Mouse (Mus musculus) activated CD4-positive, CD25-positive, alpha-beta regulatory T cell, adult 4 months (primary cell): ENCODE measurements around the gene Rbms3. TPM values are rescaled to one million over a fixed set of nuclear protein-coding genes. Genes with fewer than 3 reads are reported as not detected.

Experiments used
- ATAC-seq: one replicate; pipeline ENCODE4 v1.8.0; 2017
- polyA plus RNA-seq, 2 experiments: library from polyadenylated mRNA; unstranded; fragments of 100-300 nt; shearing (Covaris generic); gene quantifications; one replicate each; pipeline ENCODE4 v1.2.1; 2017

Gene Rbms3
- polyA plus RNA-seq, 2 experiments from 2014 or later = not detected

- ATAC-seq = no peak
These were observed 749.9 kb downstream of the Rbms3 start for GRCm38 (mm10) chr9:116879600-116880457.

DNA sequence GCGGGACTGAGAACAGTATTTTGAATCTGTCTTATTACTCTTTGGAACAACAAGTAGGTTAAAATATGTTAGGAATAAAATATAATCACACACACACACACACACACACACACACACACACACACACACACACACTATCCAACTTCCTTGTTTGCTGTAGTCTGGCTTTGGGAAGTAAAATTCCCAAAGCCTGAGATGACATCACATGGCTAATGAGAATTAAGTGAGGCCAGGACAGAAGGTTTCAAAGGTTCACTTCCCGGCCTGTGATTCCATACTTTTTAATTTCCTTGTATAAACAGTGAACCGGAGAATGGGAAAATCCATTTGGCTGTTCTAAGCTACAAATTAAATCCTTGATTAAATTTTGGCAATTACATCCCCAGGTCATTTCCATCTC, 752.9 kb downstream of the Rbms3 start:
- no peak for ATAC-seq

DNA sequence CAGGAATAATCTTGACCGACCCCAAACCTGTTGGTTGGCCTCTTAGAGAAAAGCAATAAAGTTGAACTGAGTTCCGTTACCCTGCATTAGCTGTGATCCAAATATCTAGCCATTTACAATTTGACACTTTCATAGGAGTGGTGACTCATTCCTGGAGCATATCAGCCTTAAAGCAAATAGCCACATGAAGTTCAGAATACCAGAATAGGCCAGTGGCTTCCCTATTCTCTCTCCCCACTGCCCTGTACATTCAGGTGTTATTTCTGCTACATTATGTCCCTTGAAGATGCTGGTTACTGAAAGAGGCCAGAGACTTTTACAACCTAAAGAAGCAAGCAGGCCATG, 755.8 kb downstream of the Rbms3 start:
- ATAC-seq = no peak

DNA sequence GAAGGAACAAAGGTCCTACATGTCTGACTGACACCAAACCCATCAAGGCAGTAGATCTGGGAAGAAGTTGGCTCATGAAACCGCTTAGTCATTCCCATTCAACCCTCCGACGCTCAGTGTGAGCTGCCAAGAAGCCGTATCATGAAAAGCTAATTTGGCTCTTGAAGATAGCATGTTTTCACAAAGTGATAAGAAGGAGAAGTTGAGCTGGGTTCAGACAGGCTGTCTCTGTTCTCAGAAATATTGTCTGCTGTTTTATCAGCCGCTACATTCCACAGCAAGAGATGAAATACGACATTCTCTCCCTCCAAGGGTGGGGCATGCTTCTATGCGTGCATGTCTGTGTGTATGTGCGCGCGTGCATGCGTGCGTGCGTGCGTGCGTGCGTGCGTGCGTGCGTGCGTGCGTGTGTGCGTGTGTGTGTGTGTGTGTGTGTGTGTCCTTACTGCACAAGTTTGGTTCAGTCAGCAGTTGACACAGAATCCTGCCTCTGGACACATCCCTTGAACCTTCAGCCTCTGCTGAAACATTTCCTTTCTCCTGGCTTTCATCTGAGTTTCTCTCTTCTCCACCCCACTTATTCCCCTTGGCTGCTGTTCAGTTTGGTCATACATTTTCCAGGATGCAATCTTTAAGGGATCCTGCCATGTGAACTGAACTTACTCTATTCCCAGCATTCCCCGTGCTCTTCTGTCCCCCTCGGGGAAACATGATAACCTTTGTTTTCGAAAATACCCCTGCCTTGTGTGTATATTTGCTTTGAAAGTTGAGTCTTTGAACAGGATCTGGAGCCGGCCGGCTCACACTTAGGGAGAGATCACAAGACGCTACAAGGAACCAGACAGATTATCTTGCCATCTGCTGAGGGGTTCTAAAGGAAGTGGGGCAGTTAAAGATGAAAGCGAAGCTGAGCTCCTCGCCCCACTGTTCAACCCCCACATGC, 756.4 kb downstream of the Rbms3 start:
- no peak for ATAC-seq

DNA sequence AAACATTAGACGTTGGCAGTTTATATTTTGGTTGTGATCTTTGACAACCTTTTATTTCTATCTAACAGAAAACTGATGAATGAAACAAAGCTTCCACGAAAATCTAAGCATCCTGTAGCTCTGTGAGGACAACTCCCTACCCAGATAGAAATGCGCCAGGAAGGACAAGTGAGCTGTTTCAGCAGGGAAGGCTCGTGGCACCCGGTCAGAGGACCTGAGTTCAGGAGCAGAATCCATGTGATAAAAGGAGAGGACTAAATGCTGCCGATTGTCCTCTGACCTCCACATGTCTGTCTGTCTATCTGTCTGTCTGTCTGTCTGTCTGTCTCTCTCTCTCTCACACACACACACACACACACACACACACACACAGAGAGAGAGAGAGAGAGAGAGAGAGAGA, 757.4 kb downstream of the Rbms3 start:
- ATAC-seq = no peak

GRCm38 (mm10) chr9:116871576-116871975, 758.1 kb downstream of the Rbms3 start:
- ATAC-seq = no peak

DNA sequence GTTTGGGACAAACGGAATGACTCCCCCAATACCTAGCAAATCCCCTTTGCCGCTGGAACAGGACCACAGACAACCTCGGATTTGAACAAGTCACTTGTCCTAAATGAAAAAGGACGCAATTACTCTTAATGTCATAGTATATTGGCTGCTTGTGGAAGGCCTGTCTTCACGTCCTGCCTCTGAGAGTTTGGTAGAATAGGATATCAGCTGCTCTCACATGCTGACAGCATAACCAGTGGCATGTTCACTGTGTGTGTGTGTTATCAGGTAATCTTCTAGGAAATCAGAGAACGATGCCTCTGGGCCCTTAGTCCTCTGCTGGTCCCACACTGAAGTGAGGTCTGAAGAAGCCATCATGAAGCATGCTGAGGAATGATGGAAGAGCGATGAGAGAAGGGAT, 763.7 kb downstream of the Rbms3 start:
- no peak for ATAC-seq

DNA sequence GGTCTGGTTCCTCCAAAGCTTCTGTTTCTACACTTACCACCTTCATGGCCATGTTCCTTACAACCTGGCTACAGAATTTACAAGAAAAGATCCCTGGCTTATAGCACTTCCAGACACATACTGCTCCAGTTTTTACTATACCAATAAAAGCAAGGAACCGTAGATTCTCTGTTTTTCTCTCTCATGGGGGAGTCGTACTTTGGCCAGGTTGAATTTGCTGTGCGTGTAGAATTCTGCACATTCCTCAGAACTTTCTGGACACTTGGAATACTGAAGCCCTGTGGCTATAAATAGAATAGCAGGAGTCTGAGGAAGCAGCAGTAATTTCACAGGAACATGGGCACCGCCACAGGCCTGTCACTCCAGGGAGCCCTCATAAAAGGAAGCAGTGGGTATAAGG, 766.1 kb downstream of the Rbms3 start:
- ATAC-seq = no peak

DNA sequence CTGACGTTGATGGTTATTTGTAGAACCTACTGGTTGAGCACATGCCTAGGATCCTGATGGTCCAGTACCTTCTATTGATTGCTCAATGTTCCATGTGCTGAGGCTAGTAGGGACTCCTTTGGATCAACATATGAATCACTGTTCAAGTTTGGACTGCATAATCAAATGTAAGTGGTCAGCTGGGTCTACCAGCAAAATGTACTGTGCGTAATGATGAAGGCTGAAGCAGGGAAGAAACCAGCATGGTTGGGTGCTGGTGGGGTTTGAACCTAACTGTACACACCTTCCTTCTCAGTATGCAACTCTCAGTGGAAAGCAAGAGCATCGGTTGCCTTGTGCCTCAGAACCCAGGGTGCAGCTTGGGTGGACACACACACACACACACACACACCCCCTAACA, 767.4 kb downstream of the Rbms3 start:
- no peak for ATAC-seq

- ATAC-seq = no peak
These were observed 771.7 kb downstream of the Rbms3 start for GRCm38 (mm10) chr9:116857861-116858595.

- no peak for ATAC-seq
These were observed 772.6 kb downstream of the Rbms3 start for GRCm38 (mm10) chr9:116857151-116857550.

DNA sequence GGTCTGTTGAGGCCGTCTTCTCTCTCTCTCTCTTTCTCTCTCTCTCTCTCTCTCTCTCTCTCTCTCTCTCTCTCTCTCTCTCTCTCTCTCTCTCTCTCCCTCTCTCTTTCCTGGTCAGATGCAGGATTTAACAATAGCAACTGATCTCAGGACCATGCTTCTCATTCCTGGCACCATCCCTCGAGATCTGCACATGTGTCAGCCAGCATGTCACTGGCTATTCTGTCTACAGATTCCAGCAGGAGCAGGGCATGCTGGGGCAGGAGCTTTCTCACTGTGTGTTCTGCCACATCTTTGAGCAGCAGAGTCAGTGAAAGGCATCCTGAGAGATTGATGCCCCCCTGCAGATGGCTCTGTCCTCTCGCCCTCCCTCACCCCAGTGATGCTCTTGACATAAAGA, 774.0 kb downstream of the Rbms3 start:
- no peak for ATAC-seq

GRCm38 (mm10) chr9:116848905-116849304, 780.8 kb downstream of the Rbms3 start:
- ATAC-seq = no peak

- no peak for ATAC-seq
These were observed 781.5 kb downstream of the Rbms3 start for GRCm38 (mm10) chr9:116848166-116848565.

GRCm38 (mm10) chr9:116847241-116848135, 782.2 kb downstream of the Rbms3 start:
- ATAC-seq = no peak

DNA sequence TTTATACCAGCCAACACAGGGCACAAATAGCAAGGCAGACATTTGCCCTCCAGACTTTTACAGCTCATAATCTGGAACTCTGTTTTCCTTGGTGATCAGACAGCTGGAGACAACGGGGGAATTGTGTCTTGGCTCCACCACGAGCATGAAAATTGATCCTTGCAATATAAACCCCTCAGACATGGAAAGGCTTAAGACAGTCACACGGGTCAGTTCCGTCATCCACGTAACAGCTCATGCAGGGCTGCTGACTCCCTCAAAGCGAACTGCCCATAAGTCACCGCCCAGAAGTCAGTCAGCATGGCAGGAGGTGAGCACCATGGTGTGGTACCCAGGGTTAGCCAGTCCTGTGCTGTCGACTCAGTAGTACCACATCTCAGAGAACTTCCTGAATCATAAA, 794.8 kb downstream of the Rbms3 start:
- no peak for ATAC-seq

GRCm38 (mm10) chr9:116833677-116834076, 796.0 kb downstream of the Rbms3 start:
- no peak for ATAC-seq

- no peak for ATAC-seq
These were observed 796.9 kb downstream of the Rbms3 start for GRCm38 (mm10) chr9:116832822-116833221.

- ATAC-seq = no peak
These were observed 798.3 kb downstream of the Rbms3 start for GRCm38 (mm10) chr9:116831386-116831785.

DNA sequence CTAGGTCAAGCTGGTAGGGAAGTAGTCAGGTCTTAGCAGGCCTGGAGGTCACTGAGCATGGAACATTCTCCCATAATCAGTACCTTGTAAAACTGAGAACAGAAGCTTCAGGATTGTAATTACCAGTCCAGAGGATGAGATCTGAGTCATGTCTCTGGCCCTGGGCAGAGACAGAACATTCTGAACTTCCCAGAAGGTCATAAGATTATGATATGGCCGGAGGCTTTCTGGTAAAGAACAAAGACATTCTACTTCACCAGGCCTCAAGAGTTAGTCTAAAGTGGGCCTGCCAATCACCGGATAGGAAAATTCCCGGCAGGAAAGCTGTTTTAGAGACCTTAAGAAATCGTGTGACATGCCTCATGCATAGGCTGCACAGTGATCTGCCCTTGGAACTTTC, 799.8 kb downstream of the Rbms3 start:
- no peak for ATAC-seq

- ATAC-seq = no peak
These were observed 808.1 kb downstream of the Rbms3 start for GRCm38 (mm10) chr9:116821601-116822000.

GRCm38 (mm10) chr9:116817196-116817595, 812.5 kb downstream of the Rbms3 start:
- no peak for ATAC-seq
